Mouse (Mus musculus) kidney, adult 9 months (tissue): ENCODE data around the gene Tctex1d1.

Experiments used
- DNase-seq: peaks from one replicate; pipeline ENCODE4 v3.0.0; 2022

Gene Tctex1d1

DNA sequence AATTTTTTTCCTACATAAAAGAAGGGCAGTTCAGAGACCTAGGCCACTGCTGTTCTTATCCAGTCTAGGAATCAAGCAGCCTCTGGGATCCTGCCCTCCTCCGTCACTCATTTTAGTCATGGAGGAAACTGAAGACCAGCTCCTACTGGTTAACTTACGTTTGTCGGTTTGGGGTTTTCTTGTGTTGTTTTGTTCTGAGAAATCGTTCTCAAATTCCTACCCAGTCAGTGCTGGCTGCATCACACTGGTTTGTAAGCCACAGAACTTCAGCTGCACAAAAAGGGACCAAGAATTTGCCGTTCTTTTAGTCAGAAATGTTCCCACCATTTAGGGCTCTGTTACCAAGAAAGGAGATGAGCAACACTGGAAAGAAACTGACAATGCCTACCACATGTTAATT is 11.0 kb downstream of the Tctex1d1 start:
- DNase-seq: no peak

DNA sequence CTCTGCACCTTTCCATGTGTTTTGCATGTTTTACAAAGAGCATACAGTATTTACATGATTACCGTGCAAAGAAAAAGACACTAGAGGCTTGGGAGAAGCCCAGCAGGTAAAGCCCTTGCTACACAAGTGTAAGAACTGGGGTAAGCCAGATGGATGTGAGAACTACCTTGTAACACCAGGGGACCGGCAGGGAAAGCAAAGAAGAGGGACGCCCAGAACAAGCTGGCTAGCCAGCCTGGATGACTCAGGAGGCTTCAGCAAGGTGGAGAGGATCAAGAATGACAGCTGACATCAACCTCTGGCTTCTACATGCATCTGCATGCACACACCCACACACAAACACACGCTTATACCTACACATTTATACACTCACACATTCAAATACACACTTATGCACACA is 11.6 kb downstream of the Tctex1d1 start:
- no peak for DNase-seq

DNA sequence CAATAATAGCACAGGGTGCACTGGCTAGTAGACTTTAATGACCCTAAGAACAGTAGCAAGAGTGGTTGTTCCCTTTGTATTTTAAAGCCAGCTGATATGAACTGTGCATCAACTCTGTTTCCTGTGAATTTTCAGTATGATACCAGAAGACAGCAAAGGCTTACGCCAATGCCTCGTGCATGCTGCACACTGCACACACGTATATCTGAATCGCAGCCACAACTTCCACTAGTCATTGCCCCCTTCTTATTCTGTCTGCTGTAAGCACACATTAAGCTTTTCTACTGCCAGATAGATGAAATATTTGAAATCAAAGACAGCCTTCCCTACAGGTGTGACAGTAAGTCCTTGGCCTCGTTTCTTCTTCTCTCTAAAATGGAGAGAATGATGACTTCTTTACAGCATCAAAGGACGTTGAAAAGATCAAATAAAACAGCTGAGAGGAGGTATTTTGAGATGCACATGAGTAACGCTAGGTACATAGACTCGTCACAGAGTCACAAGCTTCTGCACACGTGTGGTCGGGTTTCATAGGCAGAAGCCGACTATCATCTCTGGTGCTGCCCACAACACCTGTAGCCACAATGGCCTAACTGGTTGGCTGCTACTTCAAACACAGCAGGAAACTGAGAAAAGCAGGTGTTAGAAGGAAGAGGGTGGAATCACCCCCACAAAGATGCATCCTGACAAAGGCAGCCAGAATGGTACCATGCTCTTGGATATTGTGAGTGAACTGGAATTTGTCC is 12.4 kb downstream of the Tctex1d1 start:
- no peak for DNase-seq

DNA sequence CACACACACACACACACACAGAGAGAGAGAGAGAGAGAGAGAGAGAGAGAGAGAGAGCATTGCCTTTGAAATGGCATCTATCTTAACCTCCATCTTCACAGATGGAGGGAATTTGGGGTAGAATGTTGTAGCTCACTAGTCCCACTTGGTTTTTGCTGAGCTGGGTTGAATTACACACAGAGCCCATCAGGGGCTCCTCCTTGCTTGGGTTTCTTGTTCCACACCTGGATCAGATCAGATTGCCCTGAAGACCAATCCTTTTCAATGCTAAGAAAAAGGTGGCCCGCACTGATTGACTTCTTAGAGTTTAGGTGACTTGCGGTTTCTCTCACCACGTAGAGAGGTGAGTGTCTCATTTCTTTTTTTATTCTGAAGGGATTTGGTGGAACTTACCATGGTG is 13.3 kb downstream of the Tctex1d1 start:
- DNase-seq: no peak

DNA sequence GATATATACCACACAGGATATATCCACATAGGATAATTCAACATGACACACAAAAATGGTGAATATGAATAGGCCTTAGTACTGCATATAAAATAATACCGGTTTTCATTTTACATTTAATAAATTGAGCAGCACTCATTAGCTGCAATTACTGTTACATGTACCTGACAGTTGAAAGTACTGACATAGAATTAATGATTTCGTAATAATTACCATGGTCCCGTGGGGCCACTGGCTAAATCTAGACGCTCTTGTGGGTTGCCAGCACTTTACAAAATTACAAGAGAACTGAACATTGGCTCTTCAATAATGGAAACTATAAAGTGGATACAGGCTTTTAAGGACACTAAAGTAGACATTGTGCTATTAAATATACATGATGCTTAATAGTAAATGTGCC is 26.3 kb downstream of the Tctex1d1 start:
- no peak for DNase-seq

DNA sequence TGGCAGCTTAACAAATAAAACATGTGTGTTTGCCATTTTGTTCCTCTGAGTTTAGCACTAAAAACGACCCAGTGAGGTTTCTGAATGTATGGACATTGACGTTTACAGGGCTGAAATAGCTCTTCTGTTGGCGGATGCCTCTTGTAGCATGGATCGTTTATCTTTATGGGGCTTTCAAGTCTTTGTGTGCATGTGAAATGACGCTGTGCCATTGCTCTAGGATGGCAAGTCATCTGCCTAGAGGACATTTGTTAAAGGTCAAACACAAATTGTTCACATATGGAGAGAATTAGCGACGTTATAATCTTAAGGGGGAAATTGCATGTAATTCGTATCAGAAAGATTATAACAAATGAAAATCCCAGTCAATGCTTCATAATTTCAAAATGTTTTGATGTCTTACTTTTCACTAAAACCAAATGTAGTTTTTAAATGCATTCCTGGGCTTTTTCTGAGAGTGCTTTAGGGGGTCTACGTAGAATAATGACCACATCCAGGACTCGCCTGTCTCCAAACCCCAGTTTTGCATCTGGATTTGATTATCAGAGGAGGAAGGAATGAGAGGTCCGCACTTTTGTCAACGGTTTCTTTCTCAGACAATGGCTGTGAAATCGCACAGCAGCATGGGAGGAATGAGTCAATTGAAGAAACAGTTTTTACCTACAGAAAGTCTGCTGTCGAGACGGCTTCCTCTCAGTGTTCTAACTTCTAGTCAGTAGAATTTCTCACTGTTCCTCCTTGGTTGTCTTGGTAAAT is 27.0 kb downstream of the Tctex1d1 start:
- DNase-seq: no peak

DNA sequence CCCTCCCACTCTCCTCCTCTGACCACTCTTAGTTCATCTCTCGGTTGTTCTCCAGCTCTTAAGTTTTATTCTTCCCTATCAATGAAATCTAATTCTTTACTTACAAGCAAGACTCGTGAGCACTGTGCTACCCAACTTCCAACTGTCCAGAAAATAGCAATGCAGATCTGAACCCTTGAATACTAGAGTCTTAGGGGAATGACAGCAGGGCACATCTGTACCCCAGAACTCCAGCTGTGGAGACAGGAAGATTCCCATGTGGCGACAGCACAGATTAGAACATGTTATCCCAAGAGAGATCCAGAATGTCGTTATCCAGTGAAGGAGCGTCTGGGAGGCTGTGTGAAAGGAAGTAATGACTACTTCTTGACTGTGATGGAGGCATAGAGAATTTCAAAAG is 27.9 kb downstream of the Tctex1d1 start:
- DNase-seq: no peak

DNA sequence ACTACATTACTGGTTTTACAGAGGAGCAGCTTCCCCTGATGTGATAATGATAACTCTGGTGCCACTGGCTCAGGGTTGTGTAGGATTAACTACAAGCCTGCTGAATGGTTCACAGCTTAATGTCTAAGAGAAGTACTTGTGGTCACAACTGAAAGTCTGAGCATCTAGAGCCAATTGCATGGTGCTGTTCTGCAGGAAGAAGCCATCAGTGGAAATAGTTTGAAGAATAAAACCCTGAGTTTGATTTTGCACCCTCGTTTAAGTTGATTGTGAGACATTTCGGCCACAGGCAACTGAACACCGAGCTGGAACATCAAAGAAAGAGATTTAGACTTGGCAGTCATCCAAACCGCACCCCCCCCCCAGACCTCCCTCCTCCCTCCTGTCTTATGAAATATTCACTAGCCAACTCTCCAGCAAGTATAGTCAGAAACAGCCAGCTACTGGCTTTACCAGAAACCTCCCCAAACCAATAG is 28.6 kb downstream of the Tctex1d1 start:
- DNase-seq: no peak

DNA sequence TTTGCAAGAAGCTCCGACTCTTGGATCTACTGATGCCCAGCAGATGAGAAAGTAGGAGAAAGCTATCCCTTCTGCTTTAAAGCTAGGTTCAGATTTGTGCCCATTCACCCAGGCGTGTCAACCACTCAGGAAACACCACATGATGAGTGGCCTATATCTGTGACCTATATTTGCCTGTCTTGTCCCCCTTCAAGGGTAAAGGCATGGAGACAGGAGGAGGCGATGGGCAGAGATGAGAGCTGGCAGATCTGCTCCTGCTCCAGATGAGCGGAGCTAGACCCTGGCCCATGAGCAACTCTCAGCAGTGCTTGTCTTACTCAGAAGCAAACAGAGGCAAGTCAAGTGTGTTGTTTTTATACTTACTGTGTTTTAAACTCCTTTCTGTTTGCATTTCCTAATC is 32.3 kb downstream of the Tctex1d1 start:
- DNase-seq: no peak

DNA sequence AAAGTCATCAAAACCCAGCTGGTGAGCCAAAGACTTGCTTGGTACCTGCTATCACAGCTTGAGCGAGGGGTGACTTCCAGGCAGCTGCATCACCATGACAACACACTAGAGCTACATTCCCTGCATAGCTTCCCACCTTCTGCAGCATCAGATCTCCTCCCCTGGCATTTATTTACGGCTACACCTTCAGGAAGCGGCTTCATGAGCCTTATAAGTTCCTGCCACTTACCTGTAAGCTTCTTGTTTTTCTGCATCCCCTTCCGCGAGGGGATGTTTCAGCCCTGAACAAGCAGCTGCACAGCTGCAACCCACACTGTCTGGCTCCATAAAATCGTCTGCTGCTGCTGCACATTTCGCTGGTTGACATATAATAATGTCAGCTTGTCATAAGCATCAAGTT is 33.4 kb downstream of the Tctex1d1 start:
- DNase-seq: no peak

DNA sequence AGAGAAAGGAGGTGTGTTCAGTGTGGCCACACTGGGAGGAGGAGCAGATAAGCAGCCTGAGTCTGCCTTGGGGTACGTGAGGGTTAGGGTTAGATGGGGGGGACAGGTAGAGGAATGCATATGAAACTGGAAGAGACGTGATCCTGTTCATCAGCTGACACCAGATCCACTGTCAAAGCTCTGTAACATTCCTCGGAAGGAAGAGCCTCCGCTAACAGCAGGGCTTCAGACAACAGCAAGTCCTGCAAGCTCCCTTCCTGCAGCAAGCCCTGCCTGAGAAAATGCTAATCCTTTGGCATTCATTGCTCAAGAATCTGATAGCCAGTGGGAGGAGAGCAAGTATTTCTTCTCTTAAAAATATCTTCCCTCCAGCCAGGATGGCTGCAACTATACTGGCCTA is 35.1 kb downstream of the Tctex1d1 start:
- no peak for DNase-seq

DNA sequence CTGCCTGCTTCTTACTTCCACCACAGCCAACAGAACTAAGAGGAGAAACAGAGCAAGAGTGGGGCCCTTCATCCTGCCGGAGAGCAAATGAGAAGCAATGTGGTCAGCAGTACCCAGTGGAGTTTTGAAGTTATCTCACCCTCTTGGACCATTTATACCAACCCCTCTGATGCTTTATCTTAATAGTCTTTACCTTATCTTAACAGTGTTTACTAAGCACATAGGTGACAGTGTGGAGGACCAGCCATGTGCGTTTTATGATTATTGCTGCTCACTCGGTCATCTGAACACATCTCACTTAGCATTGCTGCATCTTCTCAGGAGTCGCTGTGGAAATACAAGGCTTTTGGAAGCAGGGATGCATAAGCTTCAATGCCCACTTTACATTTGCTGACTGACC is 48.2 kb downstream of the Tctex1d1 start, which contains the start of gene Insl5:
Insl5 (minus strand) TSS at position 222 of the 400 bp plus-strand sequence.
- DNase-seq: no peak

DNA sequence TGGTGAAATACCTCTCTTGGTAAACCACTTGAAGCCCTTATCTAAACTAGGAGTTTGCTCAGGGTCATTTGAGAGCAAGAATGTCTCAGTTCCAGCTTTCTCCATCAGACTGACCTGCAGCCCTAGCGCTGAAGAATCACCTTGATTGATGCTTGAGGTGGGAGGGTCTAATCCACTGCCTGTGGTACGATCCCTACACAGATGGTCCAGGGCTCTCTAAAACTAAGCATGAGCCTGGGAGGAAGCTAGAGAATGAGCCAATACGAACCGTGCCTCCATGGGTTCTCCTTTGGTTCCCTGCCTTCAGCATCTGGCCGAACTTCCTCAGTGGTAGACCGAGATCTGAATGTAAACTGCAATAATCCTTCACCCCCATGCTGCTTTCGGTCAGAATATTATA is 49.3 kb downstream of the Tctex1d1 start:
- DNase-seq: no peak

DNA sequence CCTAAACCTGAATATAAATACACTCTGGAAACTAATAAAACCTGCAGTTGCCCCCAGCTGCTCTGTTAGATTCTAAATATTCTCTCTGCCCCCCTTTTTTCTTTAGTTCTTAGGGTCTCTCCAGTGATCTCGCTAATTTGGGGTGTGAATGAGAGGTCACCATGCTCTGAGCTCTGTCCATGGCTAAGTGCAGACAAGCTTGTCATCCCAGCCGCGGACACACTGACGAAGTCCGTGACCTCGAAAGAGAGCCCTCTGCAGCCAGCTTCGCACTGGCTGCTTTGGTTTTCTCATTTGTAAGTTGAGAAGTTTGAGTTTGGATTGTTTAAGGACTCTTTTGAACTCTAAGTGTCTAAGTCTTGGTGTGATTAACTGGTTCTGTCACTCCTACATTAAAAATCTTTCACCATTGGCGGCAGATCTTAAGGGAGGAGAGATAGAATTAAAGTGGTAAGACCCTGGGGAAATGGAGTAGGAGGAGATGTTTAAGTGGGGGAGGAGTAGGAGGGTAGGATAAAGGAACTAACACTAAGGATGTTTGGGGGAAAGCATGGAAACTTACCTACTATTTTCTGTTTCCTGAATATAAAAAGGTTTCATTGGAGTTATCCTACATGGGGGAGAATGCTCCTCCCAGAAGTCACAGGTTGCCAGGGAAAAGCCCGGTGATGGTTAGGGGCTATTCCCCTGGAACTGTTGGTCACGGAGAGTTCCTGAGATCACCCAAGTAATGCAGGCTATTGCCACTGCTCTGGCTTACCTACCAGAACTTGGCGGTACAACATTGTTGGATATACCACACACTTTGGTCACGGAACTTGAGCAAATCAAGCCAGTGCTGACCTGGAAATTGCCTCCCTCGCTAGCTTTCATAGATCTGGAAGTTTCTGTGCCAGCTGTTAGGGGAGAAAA is 50.0 kb downstream of the Tctex1d1 start:
- no peak for DNase-seq

DNA sequence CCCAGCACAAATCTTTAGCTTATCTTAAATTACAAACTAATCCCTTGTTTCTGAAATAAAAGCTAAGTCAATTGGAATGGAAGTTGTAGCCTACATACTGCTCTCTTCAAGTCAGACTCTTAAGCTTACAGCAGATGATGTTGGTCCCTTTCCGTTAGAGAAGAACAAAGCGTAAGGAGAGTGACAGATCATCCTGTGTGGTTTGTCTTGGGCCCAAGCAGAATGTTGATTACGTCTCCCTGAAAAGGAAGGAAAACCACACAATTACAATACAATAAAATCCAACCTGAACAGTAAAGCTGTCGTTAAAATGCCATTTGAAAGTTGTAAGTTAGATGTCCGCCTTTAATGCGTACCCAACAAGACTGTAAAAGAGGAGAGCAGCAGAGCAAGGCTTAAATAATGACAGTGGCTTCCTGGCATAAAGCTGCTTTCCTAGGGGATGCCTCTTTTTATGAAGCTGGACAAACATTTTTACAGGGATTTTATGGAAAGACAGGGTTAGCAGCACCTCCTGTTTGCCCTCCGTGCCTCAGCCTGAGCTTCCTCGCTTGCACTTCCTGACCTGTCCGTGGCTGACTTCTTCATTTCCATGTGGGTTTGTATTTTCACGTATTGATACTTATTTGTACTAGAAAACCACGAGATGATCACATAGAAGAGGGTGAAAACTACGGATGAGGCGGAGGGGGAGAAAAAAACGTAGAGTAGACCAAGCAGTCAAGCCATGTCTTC is 60.9 kb downstream of the Tctex1d1 start:
- DNase-seq: no peak

DNA sequence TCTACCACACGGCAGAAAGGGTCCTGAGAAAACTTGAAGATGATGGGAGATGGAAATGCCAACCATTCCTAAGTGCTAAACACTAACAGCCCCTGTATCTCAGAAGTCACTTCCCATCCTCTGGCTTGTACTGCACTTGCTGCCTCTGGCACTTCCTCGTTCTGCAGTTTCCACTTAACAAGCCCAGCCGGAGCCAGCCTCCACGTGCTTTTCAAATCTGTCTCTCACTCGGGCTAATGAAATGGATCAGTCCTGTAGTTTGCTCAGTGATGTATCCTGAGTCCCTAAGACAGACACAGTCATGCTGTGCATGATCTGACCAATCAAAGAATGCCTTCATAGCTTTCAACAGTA is 61.4 kb downstream of the Tctex1d1 start:
- DNase-seq: no peak

DNA sequence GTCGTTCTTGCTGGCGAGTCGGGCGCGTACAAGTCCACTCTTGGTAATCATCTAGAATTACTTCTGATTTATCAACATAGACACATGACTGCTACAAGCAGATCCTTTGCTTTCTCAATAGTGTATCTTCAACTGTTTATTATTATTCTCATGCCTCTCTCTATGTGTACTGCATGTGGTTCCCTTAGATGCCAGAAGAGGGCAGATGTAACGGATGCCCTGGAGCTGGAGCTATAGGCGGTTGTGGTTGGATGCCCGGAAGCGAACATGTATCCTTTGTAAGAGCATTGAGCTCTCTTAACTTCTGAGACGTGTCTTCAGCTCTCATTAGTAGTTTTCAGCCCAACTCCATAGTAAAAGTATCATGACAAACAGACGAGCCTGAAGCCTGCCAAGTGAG is 64.6 kb downstream of the Tctex1d1 start:
- DNase-seq: no peak

DNA sequence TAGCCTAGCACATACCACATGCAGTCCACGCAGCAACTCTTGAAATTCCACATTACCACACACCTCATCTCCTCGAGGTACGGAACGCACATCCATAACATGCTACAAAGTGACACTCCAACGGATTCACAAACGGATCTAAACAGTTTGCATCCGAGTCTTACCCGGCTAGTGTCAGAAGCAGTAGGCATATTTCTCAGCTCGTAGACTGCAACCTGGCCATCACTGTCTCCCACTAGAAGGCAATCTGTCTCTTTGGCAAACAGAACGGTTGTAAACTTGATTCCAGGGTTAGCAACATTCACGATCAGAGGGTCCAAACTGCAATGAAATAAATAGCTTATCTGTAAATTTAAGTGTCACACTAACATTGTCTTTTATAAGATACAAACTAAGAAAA is 69.6 kb downstream of the Tctex1d1 start:
- no peak for DNase-seq
